Mouse (Mus musculus) lung, postnatal 0 days (tissue): ENCODE measurements around the gene Arhgef40.

Experiments used
- CTCF ChIP-seq: IDR thresholded peaks from 2 replicates; pipeline ENCODE4 v1.5.1; 2016; ENCODE audit warnings: antibody characterized with exemption, mild to moderate bottlenecking
- EP300 ChIP-seq: IDR thresholded peaks from 2 replicates; pipeline ENCODE4 v1.6.1; 2016; ENCODE audit warnings: antibody characterized with exemption, mild to moderate bottlenecking, control low read depth

DNA sequence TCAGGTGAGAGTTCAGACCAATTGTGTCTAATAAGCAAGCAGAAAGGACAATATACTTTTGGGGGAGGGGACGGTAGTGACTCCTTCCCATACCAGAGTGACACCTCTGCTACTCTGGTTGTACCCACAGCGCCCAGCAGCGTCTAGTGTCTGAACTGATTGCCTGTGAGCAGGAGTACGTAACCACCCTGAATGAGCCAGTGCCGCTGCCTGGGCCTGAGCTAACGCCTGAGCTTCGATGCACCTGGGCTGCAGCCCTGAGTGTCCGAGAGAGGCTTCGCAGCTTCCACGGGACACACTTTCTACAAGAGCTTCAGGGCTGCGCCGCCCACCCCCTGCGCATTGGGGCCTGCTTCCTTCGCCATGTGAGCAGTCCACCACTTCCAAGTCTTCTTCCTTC lies 13.0 kb downstream of the Arhgef40 start:
- no peak for TF ChIP-seq CTCF
- no peak for TF ChIP-seq EP300
